Mouse (Mus musculus) liver, postnatal 0 days (tissue): ENCODE measurements around the gene Mxi1.

Experiments
- CTCF ChIP-seq: sonication (generic); IDR thresholded peaks from 2 replicates; pipeline ENCODE4 v1.5.1; 2016; ENCODE audit warnings: antibody characterized with exemption, low read depth
- EP300 ChIP-seq: IDR thresholded peaks from 2 replicates; pipeline ENCODE4 v1.6.1; 2016; ENCODE audit warnings: antibody characterized with exemption, low read depth, mild to moderate bottlenecking

DNA sequence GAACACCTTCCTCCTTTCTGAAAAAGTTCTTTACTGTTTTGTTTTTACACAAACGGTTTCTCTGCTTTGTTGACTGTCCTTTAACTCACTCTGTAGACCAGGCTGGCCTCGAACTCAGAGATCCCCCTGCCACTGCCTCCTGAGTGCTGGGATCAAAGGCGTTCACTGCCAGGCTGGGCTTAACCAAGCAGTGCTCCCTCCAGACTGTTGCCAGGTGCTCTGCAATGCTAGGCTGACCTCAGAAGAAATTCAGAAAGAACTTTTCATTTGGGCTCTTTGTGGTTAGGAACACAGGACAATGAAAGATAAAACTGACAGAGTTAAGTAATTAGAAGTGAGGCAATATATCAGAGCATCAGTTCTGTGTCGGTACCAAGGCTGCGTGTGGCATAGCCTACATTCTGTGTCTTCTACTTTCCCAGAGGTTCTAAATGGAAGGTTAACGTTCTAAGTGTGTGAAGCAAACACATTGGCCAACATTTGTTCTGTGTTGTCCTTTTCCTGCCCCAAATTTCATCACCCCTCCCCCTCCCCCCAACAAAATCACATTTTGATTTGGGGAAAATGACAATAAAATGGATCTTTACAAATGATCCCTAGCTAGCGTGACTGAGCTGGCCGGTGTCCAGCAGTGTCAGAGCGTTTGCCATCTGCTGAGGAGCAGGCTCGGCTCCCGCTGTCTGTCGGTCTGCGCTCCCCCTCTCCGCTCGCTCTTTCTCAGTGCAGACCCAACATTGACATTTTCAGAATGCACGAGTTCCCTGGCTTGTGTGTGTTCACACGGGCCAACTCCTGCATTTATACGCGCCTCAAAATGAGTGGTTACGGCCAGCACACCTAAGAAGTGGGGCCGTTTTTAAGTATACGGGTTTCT, 49.1 kb downstream of the Mxi1 start:
- TF ChIP-seq CTCF (no peak), EP300 (no peak)
